Mouse (Mus musculus) embryonic fibroblast, embryonic 13.5 days (primary cell): Measurements from ENCODE around the gene Dok1.

Experiments used
- CTCF ChIP-seq: IDR thresholded peaks from 2 replicates; pipeline ENCODE4 v1.5.1; 2011; ENCODE audit warnings: mild to moderate bottlenecking, control low read depth, low read length, moderate library complexity, borderline replicate concordance; ENCODE audit not compliant: insufficient read depth
- POLR2A ChIP-seq: IDR thresholded peaks from 2 replicates; pipeline ENCODE4 v1.6.1; 2011; ENCODE audit warnings: low read depth, mild to moderate bottlenecking, control low read depth, low read length, moderate library complexity

- TF ChIP-seq POLR2A (no peak), CTCF (no peak)
Measured at GRCm38 (mm10) chr6:83004872-83005271, 28.4 kb downstream of the Dok1 start.
